Mouse (Mus musculus) left cerebral cortex, adult 2 months (tissue): ENCODE data around the gene Gm45623. TPM values are rescaled to one million over a fixed set of nuclear protein-coding genes. Genes with fewer than 3 reads are reported as not detected.
A peak's percentile ranks its signal among the peaks of the same experiment; 100 is the strongest.

Experiments used
- DNase-seq, 2 experiments: peaks; one replicate each; pipeline ENCODE4 v3.0.0; 2021 to 2022; ENCODE audit warnings: low spot score in 2 of 2, mixed read lengths in 1 of 2; ENCODE audit errors: extremely low spot score in 1 of 2
- H3K27ac ChIP-seq: fragments of 200-600 bp; 2 replicates; pipeline ENCODE4 v1.8.1; 2022
- H3K4me3 ChIP-seq: fragments of 200-600 bp; 2 replicates; pipeline ENCODE4 v1.8.1; 2022
- CTCF ChIP-seq: fragments of 200-600 bp; IDR thresholded peaks from 2 replicates; pipeline ENCODE4 v1.8.1; 2022; ENCODE audit warnings: antibody characterized with exemption, mild to moderate bottlenecking, moderate library complexity
- intact Hi-C: fragments of 180-260 bp; cut with DNase I; formaldehyde crosslinking; loops from one replicate; pipeline ENCODE4 v1.15.1; 2025
- long read RNA-seq, 2 experiments: library from polyadenylated mRNA; stranded (forward); transcript quantifications; one replicate each; pipeline ENCODE4 v2.0.0; 2021; ENCODE audit warnings: borderline mapping rate in 2 of 2
- total RNA-seq, 2 experiments: library from RNA; stranded (reverse); gene quantifications; 2 replicates each; pipeline ENCODE4 v1.2.3; 2021

Gene Gm45623
- 1 to 10 TPM; 8.1 to 10.0 TPM for total RNA-seq
- long read RNA-seq, experiment 1, partial matches to known transcripts: 0 of 2 reads
- long read RNA-seq, experiment 1, other reads (novel, unspliced or antisense): 1 of 2 reads
- long read RNA-seq, experiment 2, partial matches to known transcripts: 0 of 2 reads
- long read RNA-seq, experiment 2, other reads (novel, unspliced or antisense): 0 of 2 reads

DNA sequence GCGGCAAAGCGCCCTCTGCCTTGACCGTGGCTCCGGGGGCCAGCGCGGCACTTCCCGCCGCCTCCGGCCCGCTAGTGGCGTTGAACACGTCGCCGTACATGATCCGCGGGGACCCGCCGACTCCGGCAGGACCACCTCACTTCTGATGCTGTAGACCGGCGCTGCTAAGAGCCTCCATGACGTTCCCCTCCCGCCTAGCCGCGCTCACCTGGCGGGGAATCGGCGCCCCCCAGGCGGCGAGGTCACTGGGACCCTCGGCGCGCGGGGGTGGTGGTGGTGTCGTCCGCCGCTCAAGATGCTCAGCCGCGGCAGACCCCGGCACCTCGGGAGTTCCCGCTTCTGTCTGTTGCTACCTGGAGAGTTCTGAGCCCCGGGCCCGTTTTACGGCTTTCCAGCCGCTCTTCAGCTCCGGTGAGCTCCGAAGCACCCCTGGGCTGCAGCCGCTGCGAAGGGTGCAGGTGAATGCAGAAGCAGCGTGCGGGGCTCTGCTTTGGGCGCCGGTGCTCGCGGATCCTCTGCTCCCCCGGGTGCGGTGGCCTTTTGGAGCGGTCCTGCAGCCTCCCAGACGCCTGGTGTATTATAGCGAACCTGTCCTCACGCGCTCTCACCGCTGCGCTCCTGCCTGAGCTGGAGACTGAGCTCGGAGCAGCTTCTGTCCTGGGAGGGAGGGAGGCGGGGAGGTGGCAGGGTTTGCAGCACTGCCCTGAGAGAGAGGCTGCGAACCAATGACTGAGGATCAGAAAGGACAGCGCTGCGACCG is at the start of gene Gm45623:
Gene Gm45623, minus strand, starts transcription at position 636 of the 760 bp plus-strand sequence.
- DNase-seq: no peak
- no peak for TF ChIP-seq CTCF
- no peak within 1 kb of the TSS; the same call in 1 of the 2 replicates for H3K27ac ChIP-seq
- intact Hi-C loops: no loop called here
- peak within 1 kb of the TSS; percentile 34 for H3K4me3 ChIP-seq

DNA sequence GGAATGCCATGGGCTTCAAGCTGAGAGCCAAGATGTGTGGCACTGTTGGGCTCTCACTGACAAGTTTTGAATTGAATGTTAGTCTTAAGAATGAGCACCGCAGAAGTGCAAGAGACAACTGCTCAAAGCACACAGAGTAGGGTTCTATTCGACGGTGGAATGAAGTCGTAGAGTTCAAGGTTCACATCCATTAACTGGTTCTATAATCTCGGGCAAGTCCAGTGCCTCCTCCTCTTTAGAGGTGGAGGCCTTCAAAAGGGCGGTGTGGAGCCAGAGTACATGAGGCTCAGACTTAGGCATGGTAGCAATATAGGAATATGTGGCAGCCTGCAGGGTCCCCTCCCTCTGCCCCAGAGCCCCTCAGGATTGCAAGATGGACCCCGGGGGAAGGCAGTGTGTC is 43.8 kb upstream of the Gm45623 start:
- no peak for DNase-seq
- Histone ChIP-seq H3K27ac (no peak overlapping the region), H3K4me3 (no peak overlapping the region)
- intact Hi-C loops: no loop called here
- TF ChIP-seq CTCF: no peak

DNA sequence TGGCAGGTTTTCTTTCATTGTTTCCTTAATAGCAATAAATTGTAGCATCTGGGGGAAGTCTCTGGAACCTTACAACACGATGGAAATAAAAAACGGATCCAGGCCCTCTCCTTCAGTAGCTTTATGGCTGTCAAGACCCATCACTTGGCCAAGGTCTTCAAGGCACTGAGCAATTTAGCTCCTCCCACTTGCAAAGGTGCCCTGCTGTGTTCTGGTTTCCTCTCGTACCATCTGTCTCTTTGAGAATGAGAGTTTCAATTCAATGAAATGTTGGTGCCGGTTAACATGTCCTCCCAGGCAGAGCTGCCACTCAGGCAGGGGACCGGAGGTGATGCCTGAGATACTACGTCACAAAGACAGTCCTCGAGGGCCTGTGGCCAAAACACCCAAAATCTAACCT is 41.9 kb upstream of the Gm45623 start:
- intact Hi-C loops: no loop called here
- no peak overlapping the region for H3K4me3 ChIP-seq
- H3K27ac ChIP-seq: no peak overlapping the region
- no peak for DNase-seq
- no peak for TF ChIP-seq CTCF

DNA sequence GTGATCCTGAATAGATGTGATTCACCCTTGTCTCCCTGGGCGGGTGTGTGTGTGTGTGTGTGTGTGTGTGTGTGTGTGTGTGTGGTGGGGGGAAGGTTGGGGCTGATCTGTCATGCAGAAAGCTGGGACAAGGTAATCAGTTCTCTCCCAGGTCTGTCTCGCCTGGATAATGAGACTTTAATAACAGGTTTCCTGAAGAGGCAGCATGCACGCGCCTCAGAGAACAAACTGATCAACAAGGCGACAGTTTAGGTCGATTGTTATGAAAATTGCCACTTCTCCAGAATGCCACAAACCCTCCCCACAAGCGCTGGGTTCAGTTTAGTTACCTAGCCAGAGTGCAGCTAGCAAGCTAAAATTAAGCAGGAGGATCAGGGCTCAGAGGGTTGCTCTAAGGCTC is 40.8 kb upstream of the Gm45623 start:
- Histone ChIP-seq H3K27ac (no peak overlapping the region), H3K4me3 (no peak overlapping the region)
- intact Hi-C loops: loop anchor here (5.0 kb wide), 2 partner anchors 223 to 1138 kb away; no protein-coding TSS in a partner anchor
- TF ChIP-seq CTCF: no peak
- no peak for DNase-seq

DNA sequence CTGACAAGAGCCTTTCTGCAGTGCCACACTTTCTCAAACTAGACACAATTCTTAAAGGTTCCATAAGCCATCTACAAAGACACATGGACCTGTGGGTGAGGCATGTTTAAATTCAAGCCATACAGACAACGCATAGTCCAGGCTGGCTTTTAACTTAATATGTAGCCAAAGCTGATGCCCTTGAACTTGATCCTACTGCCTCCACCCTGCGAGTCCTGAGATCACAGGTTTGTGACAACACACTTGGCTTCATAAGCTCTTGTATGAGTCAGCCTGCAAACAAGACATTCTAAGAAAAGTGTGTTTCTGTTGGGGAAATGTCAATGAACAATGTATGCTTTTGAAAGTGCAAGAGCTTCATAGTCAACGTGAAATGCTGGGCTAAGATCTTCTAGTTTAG is 39.2 kb upstream of the Gm45623 start:
- DNase-seq: no peak
- no peak overlapping the region for H3K27ac ChIP-seq
- no peak for TF ChIP-seq CTCF
- intact Hi-C loops: loop anchor here (5.0 kb wide), 2 partner anchors 224 to 1139 kb away; no protein-coding TSS in a partner anchor
- no peak overlapping the region for H3K4me3 ChIP-seq

- no peak for DNase-seq
- intact Hi-C loops: loop anchor here (2.0 to 5.0 kb wide), 3 partner anchors 88 to 1142 kb away; partner anchors contain the start of gene Smad5
Measured at GRCm38 (mm10) chr13:56790683-56791082, 37.1 kb upstream of the Gm45623 start.

GRCm38 (mm10) chr13:56782621-56783020 is 29.0 kb upstream of the Gm45623 start:
- intact Hi-C loops: no loop called here
- no peak for TF ChIP-seq CTCF
- H3K27ac ChIP-seq: peak overlapping the region; percentile 80
- H3K4me3 ChIP-seq: no peak overlapping the region
- no peak for DNase-seq

More at GRCm38 (mm10) chr13:56790683-56791082, 37.1 kb upstream of the Gm45623 start:
- Histone ChIP-seq H3K27ac (no peak overlapping the region), H3K4me3 (no peak overlapping the region)
- TF ChIP-seq CTCF: no peak

DNA sequence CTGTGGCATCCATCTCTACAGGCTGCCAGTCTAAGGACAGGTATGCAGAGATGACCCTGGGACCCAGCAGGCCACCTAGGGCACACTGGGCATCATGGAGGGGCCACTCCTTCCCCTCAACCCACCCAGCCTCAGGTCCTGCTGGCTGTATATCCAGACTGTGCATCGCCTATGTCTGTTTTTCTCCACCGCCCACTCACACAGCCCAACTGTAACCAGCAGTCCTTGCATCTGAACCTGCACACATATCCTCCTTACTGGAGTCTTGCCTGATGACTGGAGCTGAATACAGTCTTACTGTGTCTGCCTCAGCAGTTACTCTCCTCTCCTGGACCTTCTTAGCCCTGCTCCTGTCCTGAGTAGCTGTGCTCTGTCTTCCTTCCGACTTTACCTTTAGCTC is 28.1 kb upstream of the Gm45623 start:
- no peak for DNase-seq
- TF ChIP-seq CTCF: no peak
- intact Hi-C loops: no loop called here

GRCm38 (mm10) chr13:56780746-56781469 is 27.3 kb upstream of the Gm45623 start:
- intact Hi-C loops: no loop called here
- no peak for TF ChIP-seq CTCF
- Histone ChIP-seq H3K4me3 (no peak overlapping the region), H3K27ac (peak overlapping the region; percentile 80)
- DNase-seq: no peak

More for the DNA sequence above, 28.1 kb upstream of the Gm45623 start:
- Histone ChIP-seq H3K27ac (peak overlapping the region; percentile 80), H3K4me3 (no peak overlapping the region)

GRCm38 (mm10) chr13:56774304-56774703 is 20.7 kb upstream of the Gm45623 start:
- TF ChIP-seq CTCF: no peak
- H3K27ac ChIP-seq: no peak overlapping the region
- H3K4me3 ChIP-seq: no peak overlapping the region
- intact Hi-C loops: no loop called here
- DNase-seq: no peak

GRCm38 (mm10) chr13:56773262-56773870 is 19.7 kb upstream of the Gm45623 start:
- no peak for DNase-seq
- intact Hi-C loops: no loop called here
- no peak for TF ChIP-seq CTCF

More at GRCm38 (mm10) chr13:56773262-56773870, 19.7 kb upstream of the Gm45623 start:
- H3K4me3 ChIP-seq: no peak overlapping the region
- H3K27ac ChIP-seq: no peak overlapping the region
